Mouse (Mus musculus) 3134 (cell line): ENCODE results near the gene Macrod2.

Experiments
- DNase-seq: peaks from one replicate; pipeline ENCODE4 v3.0.0-alpha.2; 2011; ENCODE audit warnings: low spot score; ENCODE audit not compliant: insufficient read length; ENCODE audit errors: extremely low read depth

Gene Macrod2

GRCm38 (mm10) chr2:141180656-141181055, 785.5 kb downstream of the Macrod2 start:
- DNase-seq, result no peak

GRCm38 (mm10) chr2:141182034-141182759, 787.1 kb downstream of the Macrod2 start:
- no peak for DNase-seq

DNA sequence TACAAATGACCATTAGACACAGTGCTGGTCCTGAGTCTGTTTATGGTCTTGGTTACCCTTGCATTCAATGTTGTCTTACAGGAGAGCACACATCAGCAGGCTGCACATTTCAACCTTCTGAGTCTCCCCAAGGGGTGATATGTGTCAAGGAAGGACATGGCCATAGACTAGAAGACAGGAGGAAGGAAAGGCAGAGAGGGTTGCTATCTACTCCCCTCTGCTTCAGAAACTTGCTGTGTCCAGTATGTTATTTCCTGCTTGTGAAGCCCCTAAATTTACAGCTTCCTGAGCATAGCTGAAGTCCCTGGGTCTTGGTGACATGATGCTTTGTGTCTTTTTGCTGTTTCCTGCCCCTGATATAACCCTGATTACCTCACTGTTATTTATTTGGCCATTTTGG, 799.4 kb downstream of the Macrod2 start:
- no peak for DNase-seq

- no peak for DNase-seq
These were observed 805.4 kb downstream of the Macrod2 start for GRCm38 (mm10) chr2:141200481-141200880.

DNA sequence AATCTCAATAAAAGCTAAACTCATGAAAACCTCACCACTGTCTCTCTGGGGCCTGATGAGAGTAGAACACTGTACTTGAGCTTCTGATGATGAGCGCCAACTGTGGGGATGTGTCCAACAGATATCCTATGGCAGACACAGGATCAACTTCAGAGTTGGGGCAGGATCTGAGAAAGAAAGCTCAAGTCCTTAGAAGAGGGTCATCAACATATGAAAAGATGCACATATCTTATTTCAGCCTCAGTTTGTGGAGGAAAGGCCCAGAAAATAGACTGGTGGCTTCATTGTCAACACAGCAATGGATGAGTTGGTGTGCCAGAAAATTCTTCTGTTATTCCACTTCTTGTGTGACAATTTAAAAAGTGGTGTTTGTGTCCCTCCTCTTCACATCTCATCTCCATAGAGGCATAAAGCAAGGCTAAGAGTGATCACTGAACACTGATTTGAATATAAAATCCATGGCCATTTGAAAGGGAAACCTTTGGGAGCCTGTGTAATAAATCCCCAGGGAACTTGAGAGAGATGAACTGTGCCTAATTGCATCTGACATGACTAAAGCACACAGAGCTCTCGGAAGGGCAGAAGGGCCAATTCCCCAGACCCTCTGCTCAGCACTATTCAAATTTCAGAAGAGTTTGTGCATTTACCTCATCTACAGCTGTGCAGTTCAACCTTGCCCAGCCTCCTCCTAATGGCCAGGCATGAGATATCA, 806.4 kb downstream of the Macrod2 start:
- DNase-seq, result no peak

DNA sequence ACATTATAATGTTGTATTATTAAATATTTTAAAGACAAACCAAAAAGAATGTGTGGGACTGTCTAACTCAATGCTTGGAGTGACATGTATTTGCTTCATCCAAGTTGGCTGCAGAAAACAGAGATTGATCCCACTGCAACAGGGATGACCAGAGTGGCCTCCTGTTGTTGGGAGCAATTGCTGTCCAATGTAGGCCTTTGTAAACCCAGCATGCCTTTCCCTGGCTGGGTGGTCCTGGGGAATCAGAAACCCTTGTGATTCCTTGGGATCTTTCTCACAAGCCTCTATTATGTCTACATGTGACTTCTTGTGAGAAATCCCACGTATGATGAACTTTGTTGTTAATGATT, 806.9 kb downstream of the Macrod2 start:
- no peak for DNase-seq

DNA sequence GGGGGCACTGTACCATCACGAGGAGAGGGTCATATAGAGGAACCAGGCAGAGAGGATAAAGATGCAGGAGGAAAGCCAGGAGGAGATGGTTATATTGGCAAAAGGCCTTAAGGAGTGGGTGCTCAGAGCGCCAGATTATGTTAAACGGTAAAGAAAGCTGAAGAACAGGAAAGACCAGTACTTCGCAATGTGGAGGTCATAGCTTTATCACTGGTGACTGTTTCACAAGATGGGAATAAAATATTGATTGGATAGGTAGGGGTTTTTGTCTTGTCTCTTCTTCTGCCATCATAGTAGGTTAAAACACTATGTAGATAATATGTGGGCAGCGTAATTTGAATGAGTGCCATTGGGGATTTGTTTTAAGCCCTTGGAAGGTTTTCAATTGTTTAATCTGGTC, 816.2 kb downstream of the Macrod2 start:
- DNase-seq, result no peak

GRCm38 (mm10) chr2:141212291-141212690, 817.2 kb downstream of the Macrod2 start:
- no peak for DNase-seq

- DNase-seq, result no peak
These were observed 822.4 kb downstream of the Macrod2 start for GRCm38 (mm10) chr2:141217490-141217889.

- DNase-seq, result no peak
These were observed 822.8 kb downstream of the Macrod2 start for GRCm38 (mm10) chr2:141217925-141218324.

GRCm38 (mm10) chr2:141228809-141229208, 833.7 kb downstream of the Macrod2 start:
- no peak for DNase-seq

GRCm38 (mm10) chr2:141229820-141230219, 834.7 kb downstream of the Macrod2 start:
- DNase-seq, result no peak

- peak; percentile 2 for DNase-seq
These were observed 836.0 kb downstream of the Macrod2 start for GRCm38 (mm10) chr2:141231011-141231668.

GRCm38 (mm10) chr2:141234306-141234705, 839.2 kb downstream of the Macrod2 start:
- DNase-seq, result no peak

GRCm38 (mm10) chr2:141234724-141235453, 839.8 kb downstream of the Macrod2 start:
- DNase-seq, result no peak

DNA sequence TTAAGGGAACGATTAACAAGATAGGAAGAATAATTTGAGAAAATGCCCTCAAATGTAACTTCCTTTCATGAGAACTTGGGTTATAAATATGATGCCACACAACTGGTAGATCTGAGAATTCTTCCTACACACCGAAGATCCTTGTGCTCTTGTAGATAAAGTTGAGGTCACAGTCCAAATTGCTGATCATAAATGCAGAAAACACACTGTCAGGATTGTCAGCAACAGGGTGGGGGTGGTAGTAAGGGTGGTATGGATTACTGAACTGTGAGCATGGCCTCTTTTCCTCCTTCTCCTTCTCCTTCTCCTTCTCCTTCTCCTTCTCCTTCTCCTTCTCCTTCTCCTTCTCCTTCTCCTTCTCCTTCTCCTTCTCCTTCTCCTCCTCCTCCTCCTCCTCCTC, 852.6 kb downstream of the Macrod2 start:
- no peak for DNase-seq

DNA sequence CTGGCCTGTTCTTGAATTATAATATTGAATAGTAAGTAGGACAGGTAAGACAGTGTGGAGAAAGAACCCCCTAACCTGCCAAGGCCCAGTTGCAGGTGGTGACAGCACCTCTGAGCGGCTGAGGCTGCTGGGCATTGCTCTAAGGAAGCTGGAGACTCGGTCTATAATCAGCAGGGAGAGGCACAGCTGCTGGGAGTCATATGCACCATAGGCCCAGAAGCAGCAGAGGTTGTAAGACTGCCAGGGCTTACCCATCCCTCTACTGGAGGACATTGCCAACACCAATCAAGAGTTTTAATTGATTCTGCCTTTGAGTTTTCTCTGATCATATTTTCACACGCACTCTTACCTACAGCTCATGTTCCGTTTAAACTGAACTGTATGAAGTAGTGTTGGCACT, 869.5 kb downstream of the Macrod2 start:
- DNase-seq, result no peak

- DNase-seq, result no peak
These were observed 871.5 kb downstream of the Macrod2 start for GRCm38 (mm10) chr2:141266591-141266990.

DNA sequence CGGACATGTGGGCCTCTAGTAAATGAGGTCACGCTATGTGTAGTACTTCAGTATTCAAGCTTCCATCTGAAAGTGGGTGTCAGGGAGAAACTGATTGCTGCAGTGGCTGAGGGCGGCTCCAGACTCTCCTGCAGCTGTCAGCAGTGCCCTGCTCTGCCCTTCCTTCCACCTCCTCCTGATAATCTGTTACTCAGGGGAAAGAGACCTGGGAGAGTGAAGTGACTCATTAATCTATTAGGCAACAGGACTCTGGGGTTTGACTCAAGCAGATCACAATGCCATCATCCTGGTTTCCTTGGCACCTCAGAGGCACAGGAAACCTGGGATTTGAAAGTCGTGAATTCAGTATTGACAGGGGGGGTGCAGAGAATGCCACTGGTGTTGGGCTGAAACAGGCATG, 876.4 kb downstream of the Macrod2 start:
- no peak for DNase-seq

DNA sequence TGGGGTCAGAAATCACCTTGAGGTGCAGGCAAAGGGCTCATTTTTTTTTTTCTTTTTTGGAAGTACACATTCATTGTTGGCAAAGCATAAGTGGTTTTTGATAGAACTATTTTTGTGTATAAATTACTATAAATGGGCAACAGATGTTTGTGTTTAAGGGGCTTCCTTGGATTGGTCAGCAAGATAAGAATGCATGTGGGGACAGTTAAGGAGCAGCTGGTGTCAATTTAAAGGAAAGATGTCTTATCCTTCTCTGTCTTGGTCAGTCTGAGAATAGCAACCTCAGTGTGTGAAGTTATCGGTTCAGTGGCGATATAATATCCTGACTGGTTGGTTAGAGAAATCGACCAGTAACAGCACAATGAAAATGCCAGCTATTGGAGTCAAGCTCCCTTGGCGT, 877.9 kb downstream of the Macrod2 start:
- DNase-seq, result no peak

DNA sequence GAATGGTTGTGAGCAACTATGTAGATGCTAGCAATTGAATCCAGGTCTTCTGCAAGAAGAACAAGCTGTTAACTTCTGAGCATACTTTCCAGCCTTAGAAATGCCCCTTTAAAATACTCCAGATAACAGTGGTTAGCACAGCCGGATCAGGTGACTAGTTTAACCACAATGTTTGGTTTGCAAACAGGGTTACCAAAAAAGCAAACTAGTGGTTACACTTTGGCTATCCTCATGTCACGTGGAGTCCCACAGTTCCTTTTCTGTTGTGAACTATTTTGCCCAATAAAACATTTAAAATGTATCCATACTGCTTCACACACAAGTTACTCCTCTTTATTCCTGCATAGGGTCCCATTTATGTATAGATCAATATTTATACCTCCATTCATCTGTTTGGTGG, 879.2 kb downstream of the Macrod2 start:
- DNase-seq, result no peak
